Mouse (Mus musculus) midbrain, embryonic 13.5 days (tissue): ENCODE measurements around the gene Itga5. TPM values are rescaled to one million over a fixed set of nuclear protein-coding genes. Genes with fewer than 3 reads are reported as not detected.
A peak's percentile ranks its signal among the peaks of the same experiment; 100 is the strongest.

ENCODE experiments used
- ATAC-seq: fragments of 200-750 bp; cut with Nextera tagmentation; 2 replicates; pipeline ENCODE4 v1.8.0; 2017; ENCODE audit warnings: mild to moderate bottlenecking, moderate TSS enrichment, moderate library complexity
- H3K27ac ChIP-seq: fragments of 300-500 bp; sonication (generic); 2 replicates; pipeline ENCODE4 v1.5.1; 2015; ENCODE audit warnings: inconsistent platforms, mild to moderate bottlenecking, moderate library complexity
- H3K27me3 ChIP-seq: fragments of 300-500 bp; sonication (generic); 2 replicates; pipeline ENCODE4 v1.6.1; 2015; ENCODE audit warnings: mild to moderate bottlenecking, inconsistent platforms
- H3K36me3 ChIP-seq: fragments of 300-500 bp; sonication (generic); 2 replicates; pipeline ENCODE4 v1.6.1; 2015; ENCODE audit warnings: mild to moderate bottlenecking, inconsistent platforms
- H3K4me1 ChIP-seq: fragments of 300-500 bp; sonication (generic); replicated peaks from 2 replicates; pipeline ENCODE4 v1.6.1; 2015; ENCODE audit warnings: inconsistent platforms
- H3K4me2 ChIP-seq: fragments of 300-500 bp; sonication (generic); replicated peaks from 2 replicates; pipeline ENCODE4 v1.6.1; 2015; ENCODE audit warnings: moderate library complexity, mild to moderate bottlenecking, inconsistent platforms
- H3K4me3 ChIP-seq: fragments of 300-500 bp; sonication (generic); replicated peaks from 2 replicates; pipeline ENCODE4 v1.5.1; 2015; ENCODE audit warnings: mild to moderate bottlenecking, inconsistent platforms
- H3K9ac ChIP-seq: fragments of 300-500 bp; sonication (generic); replicated peaks from 2 replicates; pipeline ENCODE4 v1.6.1; 2015; ENCODE audit warnings: mild to moderate bottlenecking, inconsistent platforms
- H3K9me3 ChIP-seq: fragments of 300-500 bp; sonication (generic); 2 replicates; pipeline ENCODE4 v1.6.1; 2016; ENCODE audit warnings: mild to moderate bottlenecking, inconsistent platforms
- WGBS: fragments of 180-500 bp; shearing (Covaris S2); methylation state at CpG from one replicate; pipeline ENCODE4 v1.1.7; 2015; 5-methylcytosine and 5-hydroxymethylcytosine counted together
- polyA plus RNA-seq: library from polyadenylated mRNA; unstranded; fragments of >200 nt; fragmentation: Nextera tagmentation; extraction: Ambion mirVana; gene quantifications from 2 replicates; pipeline ENCODE4 v1.2.1, GENCODE M21; 2015

The Itga5 gene
- polyA plus RNA-seq, 1 experiment from 2014 or later: 7.8 TPM

DNA sequence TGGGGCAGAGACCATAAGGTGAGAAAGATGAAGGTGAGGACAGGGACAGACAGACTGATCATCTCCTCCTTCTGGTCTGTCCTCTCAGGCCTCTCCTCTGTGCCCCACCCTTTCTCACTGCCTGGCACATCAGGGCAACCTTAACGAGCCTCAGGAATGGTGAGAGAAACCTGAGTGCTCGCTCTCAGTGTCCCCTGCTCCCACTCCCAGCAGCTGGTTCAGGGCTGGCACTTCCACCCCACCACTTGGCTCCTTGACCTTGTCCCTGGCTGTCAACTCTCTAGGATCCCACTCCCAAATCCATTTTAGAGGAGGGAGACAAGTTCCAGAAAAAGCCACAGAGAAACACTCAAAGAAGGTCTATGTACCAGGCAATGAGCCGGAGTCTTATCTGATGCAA is 31.5 kb downstream of the Itga5 start:
- no peak overlapping the region for H3K4me2 ChIP-seq
- H3K4me1 ChIP-seq: peaks cover 59% of the 10 kb centered on the region
- peak overlapping the region; percentile 44; the same call in 1 of the 2 replicates for H3K27ac ChIP-seq
- WGBS: 66% methylated on average over 3 of the region's 3 CpGs
- ATAC-seq: no peak
- peaks cover 19% of the 10 kb centered on the region for H3K27me3 ChIP-seq
- H3K36me3 ChIP-seq: no peaks in the 10 kb centered on the region
- no peaks in the 10 kb centered on the region for H3K9me3 ChIP-seq
- H3K9ac ChIP-seq: no peak overlapping the region
- no peak overlapping the region for H3K4me3 ChIP-seq

DNA sequence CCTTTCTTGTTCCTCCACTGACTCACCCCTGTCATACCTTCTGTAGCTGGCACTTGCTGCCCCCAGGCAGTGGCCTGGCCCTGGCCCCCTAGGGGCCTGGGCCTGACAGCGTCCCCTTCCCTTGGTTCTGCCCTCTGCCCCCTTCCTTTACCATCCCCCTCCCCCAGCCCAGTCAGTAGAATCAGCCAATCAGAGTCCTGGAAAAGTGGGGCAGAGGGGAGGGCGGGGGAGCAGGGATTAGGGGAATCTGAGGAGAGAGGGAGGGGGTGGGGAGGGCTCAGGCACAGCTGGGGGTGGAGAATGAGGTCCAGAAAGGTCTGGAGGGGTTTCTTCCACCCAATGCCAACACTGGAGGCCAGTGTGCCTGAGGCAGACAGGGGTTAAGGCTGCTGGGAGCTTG is 32.4 kb downstream of the Itga5 start:
- H3K4me3 ChIP-seq: no peak overlapping the region
- H3K36me3 ChIP-seq: no peaks in the 10 kb centered on the region
- 10% methylated on average over 2 of the region's 2 CpGs for WGBS
- H3K27ac ChIP-seq: peak overlapping the region; percentile 44
- peak overlapping the region; percentile 20; the same call in 1 of the 2 replicates for H3K4me2 ChIP-seq
- ATAC-seq: peak; percentile 34
- H3K27me3 ChIP-seq: peaks cover 19% of the 10 kb centered on the region
- peaks cover 51% of the 10 kb centered on the region for H3K4me1 ChIP-seq
- no peaks in the 10 kb centered on the region for H3K9me3 ChIP-seq
- H3K9ac ChIP-seq: peak overlapping the region; percentile 28; the same call in 1 of the 2 replicates

- 34% methylated on average over 5 of the region's 5 CpGs for WGBS
- peak; percentile 3; the same call in 1 of the 2 replicates for ATAC-seq
- Histone ChIP-seq H3K27me3 (peaks cover 15% of the 10 kb centered on the region), H3K4me1 (peaks cover 47% of the 10 kb centered on the region), H3K9ac (peak overlapping the region; percentile 28; the same call in 1 of the 2 replicates), H3K9me3 (no peaks in the 10 kb centered on the region), H3K36me3 (no peaks in the 10 kb centered on the region), H3K4me2 (peak overlapping the region; percentile 20; the same call in 1 of the 2 replicates), H3K4me3 (no peak overlapping the region), H3K27ac (peak overlapping the region; percentile 44; the same call in 1 of the 2 replicates)
These were observed 32.8 kb downstream of the Itga5 start for GRCm38 (mm10) chr15:103333738-103334137.

DNA sequence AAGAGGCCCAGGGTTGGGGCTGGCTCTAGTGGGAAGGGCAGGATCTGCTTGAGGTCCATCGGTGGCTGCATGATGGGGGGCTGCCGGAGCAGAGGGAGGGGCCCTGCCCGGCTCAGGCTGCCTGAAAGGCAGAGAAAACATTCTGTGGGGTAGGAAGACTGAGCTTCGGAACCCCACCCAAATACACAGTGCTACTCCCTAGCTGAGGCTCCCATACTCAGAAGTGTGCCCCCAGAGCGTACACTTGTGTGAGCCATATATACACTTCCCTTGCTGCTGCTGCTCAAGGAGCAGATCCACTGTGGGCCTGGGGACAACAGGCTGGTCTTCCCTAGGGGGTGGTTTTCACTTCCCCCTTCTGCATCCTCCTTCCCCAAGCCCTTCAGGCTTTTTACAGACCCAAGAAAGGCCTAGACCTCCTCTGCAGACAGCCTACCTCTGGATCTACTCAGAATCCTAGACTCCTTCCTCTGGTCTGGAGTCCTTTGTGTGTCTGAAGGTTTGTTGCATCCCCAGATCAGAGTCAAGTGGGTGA is 33.4 kb downstream of the Itga5 start:
- Histone ChIP-seq H3K27ac (no peak overlapping the region), H3K9ac (0 out of 2 replicates have a peak overlapping the region, but pooled peaks have one; percentile 19), H3K4me2 (no peak overlapping the region), H3K9me3 (no peaks in the 10 kb centered on the region), H3K4me3 (no peak overlapping the region), H3K27me3 (peaks cover 9% of the 10 kb centered on the region), H3K4me1 (peaks cover 41% of the 10 kb centered on the region), H3K36me3 (no peaks in the 10 kb centered on the region)
- ATAC-seq: 0 out of 2 replicates have a peak, but pooled peaks have one; percentile 18
- 43% methylated on average over 5 of the region's 5 CpGs for WGBS

GRCm38 (mm10) chr15:103323455-103324247 is 42.9 kb downstream of the Itga5 start:
- no peaks in the 10 kb centered on the region for H3K9me3 ChIP-seq
- ATAC-seq: peak; percentile 96
- WGBS: under 1% methylated on average over 26 of the region's 40 CpGs
- H3K4me1 ChIP-seq: peaks cover 36% of the 10 kb centered on the region
- peak overlapping the region; percentile 67 for H3K4me3 ChIP-seq
- H3K36me3 ChIP-seq: peaks cover 12% of the 10 kb centered on the region
- peak overlapping the region; percentile 83 for H3K9ac ChIP-seq
- peak overlapping the region; percentile 77 for H3K27ac ChIP-seq
- peak overlapping the region; percentile 78 for H3K4me2 ChIP-seq
- H3K27me3 ChIP-seq: no peaks in the 10 kb centered on the region

DNA sequence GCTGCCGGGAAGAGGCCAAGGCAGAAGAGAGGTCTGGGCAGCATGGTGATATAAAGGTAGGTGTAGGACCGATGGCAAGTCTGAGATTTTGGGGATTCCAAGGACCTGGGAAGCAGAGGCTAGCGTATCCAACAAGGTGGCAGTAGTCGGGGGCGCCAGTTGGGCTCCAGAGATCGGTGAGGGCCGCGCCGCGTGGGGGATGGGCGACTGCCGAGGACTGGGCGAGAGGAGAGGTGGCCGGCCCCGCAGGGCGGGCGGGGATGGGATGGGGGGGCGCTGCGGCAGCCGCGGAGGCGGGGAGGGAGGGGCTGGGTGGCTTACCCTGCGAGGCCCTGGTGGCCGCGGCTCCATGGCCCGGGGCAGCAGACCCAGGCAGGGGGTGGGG is 43.5 kb downstream of the Itga5 start:
- Histone ChIP-seq H3K27me3 (no peaks in the 10 kb centered on the region), H3K4me2 (peak overlapping the region; percentile 78), H3K9me3 (no peaks in the 10 kb centered on the region), H3K4me3 (peak overlapping the region; percentile 67), H3K9ac (peak overlapping the region; percentile 83), H3K4me1 (peaks cover 36% of the 10 kb centered on the region), H3K36me3 (peaks cover 18% of the 10 kb centered on the region), H3K27ac (peak overlapping the region; percentile 77)
- no peak; the same call in 1 of the 2 replicates for ATAC-seq
- WGBS: 0% methylated on average over 16 of the region's 26 CpGs

- peak overlapping the region; percentile 77 for H3K27ac ChIP-seq
- WGBS: 36% methylated on average over 4 of the region's 4 CpGs
- H3K9me3 ChIP-seq: no peaks in the 10 kb centered on the region
- H3K36me3 ChIP-seq: peaks cover 25% of the 10 kb centered on the region
- H3K27me3 ChIP-seq: no peaks in the 10 kb centered on the region
- peak overlapping the region; percentile 67 for H3K4me3 ChIP-seq
- H3K9ac ChIP-seq: peak overlapping the region; percentile 83
- peaks cover 36% of the 10 kb centered on the region for H3K4me1 ChIP-seq
- 0 out of 2 replicates have a peak, but pooled peaks have one; percentile 1 for ATAC-seq
- H3K4me2 ChIP-seq: peak overlapping the region; percentile 78
These were observed 44.2 kb downstream of the Itga5 start for GRCm38 (mm10) chr15:103322396-103322795.

GRCm38 (mm10) chr15:103321076-103321475 is 45.5 kb downstream of the Itga5 start:
- peaks cover 38% of the 10 kb centered on the region for H3K36me3 ChIP-seq
- no peak overlapping the region for H3K27ac ChIP-seq
- H3K4me2 ChIP-seq: no peak overlapping the region
- H3K4me1 ChIP-seq: peaks cover 39% of the 10 kb centered on the region
- ATAC-seq: no peak
- no peak overlapping the region for H3K9ac ChIP-seq
- WGBS: 67% methylated on average over 1 of the region's 1 CpGs
- no peak overlapping the region for H3K4me3 ChIP-seq
- H3K27me3 ChIP-seq: no peaks in the 10 kb centered on the region
- no peaks in the 10 kb centered on the region for H3K9me3 ChIP-seq

DNA sequence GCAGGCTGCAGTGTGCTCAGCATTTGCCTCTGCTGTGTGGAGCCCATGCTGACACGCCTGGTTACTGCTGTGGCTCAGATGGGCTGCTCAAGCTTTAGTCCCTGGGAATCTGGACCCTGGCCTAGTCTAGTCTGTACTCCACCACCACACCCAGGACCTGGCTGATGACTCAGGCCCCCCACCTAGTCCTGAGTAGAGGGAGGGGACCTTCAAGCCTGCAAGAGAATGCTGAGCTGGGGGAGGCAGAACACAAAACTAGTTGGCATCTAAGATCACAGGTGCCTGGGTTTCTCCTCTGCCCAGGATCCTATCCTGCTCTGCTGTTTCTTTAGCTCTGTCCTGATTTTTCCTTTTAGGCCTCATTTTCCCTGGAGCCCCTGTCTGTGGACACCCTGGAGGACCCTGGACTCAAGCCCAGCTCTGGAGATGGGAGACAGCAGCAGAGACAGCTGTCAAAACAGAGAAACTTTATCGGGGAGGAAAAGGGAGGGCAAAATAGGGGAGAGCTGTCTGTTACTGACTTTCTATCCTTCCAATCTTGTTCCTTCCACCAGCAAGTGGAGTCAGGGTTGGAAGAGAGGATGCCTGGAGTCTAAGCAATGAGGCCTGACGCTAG is 48.3 kb downstream of the Itga5 start:
- Histone ChIP-seq H3K9me3 (no peaks in the 10 kb centered on the region), H3K4me2 (no peak overlapping the region), H3K27me3 (no peaks in the 10 kb centered on the region), H3K36me3 (peaks cover 47% of the 10 kb centered on the region), H3K27ac (no peak overlapping the region), H3K4me3 (no peak overlapping the region), H3K4me1 (peaks cover 58% of the 10 kb centered on the region), H3K9ac (peak overlapping the region; percentile 25; the same call in 1 of the 2 replicates)
- WGBS: 78% methylated on average over 3 of the region's 3 CpGs
- no peak for ATAC-seq

DNA sequence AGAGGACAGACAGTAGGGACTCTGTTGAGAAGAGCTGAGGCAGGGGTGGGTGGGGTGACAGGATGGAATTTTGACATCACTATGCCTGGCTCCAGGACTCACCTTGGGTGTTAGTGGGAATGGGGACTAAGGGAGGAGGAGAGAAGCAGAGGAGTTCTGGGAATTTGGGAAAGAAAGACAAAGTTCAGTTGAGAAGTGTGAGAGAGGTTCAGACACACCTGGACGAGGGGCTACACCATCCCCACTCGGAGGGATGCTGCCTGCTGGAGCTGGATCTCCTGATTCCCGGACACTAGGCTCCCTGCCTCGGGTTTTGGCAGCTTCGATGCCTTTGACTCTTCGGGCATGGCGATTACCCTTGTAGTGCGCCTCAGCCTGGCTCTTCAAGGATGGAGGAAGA is 48.8 kb downstream of the Itga5 start:
- Histone ChIP-seq H3K4me2 (no peak overlapping the region), H3K36me3 (peaks cover 47% of the 10 kb centered on the region), H3K27me3 (no peaks in the 10 kb centered on the region), H3K9me3 (no peaks in the 10 kb centered on the region), H3K4me3 (no peak overlapping the region), H3K9ac (0 out of 2 replicates have a peak overlapping the region, but pooled peaks have one; percentile 25), H3K4me1 (peaks cover 59% of the 10 kb centered on the region), H3K27ac (no peak overlapping the region)
- 87% methylated on average over 8 of the region's 8 CpGs for WGBS
- ATAC-seq: no peak

GRCm38 (mm10) chr15:103317120-103317519 is 49.4 kb downstream of the Itga5 start:
- ATAC-seq: no peak
- no peak overlapping the region for H3K4me3 ChIP-seq
- H3K27me3 ChIP-seq: no peaks in the 10 kb centered on the region
- H3K4me1 ChIP-seq: peaks cover 53% of the 10 kb centered on the region
- H3K4me2 ChIP-seq: no peak overlapping the region
- H3K9me3 ChIP-seq: no peaks in the 10 kb centered on the region
- H3K9ac ChIP-seq: no peak overlapping the region
- H3K27ac ChIP-seq: no peak overlapping the region
- peaks cover 47% of the 10 kb centered on the region for H3K36me3 ChIP-seq
